Mouse (Mus musculus): ENCODE results near the gene Limch1.

GRCm38 (mm10) chr5:67103016-67103415 is 357.4 kb downstream of the Limch1 start:
- TF ChIP-seq ZC3H11A (IDR thresholded peaks at IDR 0.05; ENCODE audit: borderline replicate concordance, low read depth, low read length) (no peak), CHD2 (IDR thresholded peaks at IDR 0.05; ENCODE audit: low read depth, low read length) (no peak), MAFK (IDR thresholded peaks at IDR 0.05; ENCODE audit: insufficient read depth, low read depth, low read length) (no peak)
